Mouse (Mus musculus): ENCODE results near the gene Peli2.

The Peli2 gene

GRCm38 (mm10) chr14:48222684-48223083 is 102.1 kb downstream of the Peli2 start:
- no peak for DNase-seq (ENCODE audit: low read depth, low spot score)

- DNase-seq (ENCODE audit: low read depth, low spot score) = no peak
These were observed 103.6 kb downstream of the Peli2 start for GRCm38 (mm10) chr14:48224203-48224602.

GRCm38 (mm10) chr14:48224861-48225300 is 104.3 kb downstream of the Peli2 start:
- DNase-seq (ENCODE audit: low read depth, low spot score) = no peak

DNA sequence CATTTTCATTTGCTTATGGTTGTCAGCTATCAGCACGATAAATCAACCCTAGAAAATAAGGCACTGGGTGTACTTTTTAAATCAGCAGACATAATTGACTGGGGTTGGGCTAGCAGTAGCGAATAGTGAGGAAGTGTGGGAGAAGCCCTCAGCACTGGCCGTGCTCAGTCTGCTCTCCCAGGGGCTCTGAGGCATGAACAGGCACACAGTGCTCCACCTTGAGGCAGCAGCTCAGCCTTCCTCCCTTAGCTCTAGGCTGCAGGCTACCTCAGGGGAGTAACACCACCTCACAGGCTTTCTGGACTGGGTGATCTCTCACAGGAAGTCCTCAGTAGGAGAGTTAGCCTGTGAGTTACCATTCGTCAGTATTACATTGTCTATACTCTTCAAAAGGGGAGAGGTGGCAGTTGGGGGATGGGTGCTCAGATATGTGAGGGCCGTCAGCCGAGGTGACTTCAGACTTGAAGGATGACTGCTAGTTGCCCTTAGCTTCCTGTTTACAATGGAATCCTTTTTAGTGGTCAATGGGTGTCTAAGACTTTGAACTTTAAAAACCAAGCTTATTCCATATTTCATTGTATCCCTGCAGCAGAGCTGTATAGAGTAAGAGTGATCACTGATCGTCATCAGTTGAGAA is 105.3 kb downstream of the Peli2 start:
- no peak for DNase-seq (ENCODE audit: low read depth, low spot score)

GRCm38 (mm10) chr14:48226759-48227158 is 106.1 kb downstream of the Peli2 start:
- peak; percentile 33 for DNase-seq (ENCODE audit: low read depth, low spot score)

DNA sequence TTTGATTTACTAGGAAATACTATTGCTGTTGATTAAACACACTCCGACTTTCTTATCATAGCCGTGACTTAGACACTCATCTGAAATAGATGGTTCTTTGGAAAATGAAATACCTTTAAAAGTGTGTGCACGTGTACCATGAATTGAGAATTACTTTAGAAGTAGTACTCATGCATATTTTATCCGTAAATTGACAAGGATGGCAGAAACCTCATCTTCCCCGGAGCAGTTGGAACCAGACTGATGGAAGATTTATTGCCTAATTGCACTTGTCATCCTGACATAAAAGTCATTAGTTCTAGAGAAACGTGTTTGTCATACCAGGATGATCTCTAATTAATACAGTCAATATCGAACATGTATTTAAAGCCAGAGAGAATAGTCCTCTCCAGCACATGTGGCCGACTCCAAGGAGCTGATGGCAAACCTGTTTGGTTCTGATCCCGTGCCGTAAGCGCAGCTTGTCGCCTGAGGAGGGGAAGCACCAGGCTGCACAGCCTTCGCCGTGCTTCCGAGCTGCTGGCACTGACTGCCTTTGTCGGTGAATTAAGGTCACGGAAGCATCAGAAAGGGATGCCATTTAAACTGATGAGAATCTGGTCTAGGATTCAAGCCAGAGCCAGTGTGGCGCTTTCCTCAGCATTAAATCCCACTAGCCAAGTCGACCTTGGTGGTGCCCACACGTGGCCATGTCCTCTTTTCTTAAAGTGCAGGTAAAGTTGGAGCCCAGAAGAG is 114.3 kb downstream of the Peli2 start:
- no peak for DNase-seq (ENCODE audit: low read depth, low spot score)

DNA sequence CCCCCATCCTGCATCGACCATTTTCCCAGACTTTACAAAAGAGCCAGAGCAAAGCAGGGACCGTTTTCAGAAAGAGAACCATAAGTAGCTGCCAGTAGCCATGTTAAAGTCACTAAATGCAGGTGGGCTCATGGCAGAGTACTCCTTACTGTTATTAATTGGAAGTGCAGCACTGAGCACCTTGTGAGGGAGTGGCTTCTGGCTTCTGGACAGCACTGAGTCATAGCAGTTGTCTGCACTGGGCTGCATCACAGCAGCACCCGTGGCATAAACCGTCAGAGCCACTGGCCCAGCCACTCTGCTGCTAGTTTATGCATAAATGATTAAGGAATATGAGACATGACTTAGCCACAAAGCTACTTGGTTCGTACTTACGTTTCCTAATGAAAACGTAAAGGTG is 120.7 kb downstream of the Peli2 start:
- no peak for DNase-seq (ENCODE audit: low read depth, low spot score)

DNA sequence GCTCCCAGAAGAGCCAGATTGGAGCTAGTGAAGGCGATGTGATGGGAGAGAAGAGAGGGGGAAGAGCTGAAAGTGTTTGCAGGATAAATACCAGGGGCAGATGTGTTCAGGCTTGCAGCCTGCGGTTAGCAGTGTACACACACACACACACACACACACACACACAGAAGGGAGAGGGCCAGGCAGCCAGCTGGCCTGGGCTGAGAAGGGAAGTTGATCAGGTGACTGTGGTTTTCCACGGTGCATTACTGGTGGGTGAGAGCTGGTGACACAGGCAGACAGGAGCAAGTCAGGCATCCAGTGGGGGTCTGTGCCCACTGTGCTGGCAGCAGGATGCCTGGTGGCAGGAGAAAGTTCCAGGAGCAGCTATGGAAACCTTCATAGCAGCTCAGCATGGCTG is 125.6 kb downstream of the Peli2 start:
- DNase-seq (ENCODE audit: low read depth, low spot score) = no peak

DNA sequence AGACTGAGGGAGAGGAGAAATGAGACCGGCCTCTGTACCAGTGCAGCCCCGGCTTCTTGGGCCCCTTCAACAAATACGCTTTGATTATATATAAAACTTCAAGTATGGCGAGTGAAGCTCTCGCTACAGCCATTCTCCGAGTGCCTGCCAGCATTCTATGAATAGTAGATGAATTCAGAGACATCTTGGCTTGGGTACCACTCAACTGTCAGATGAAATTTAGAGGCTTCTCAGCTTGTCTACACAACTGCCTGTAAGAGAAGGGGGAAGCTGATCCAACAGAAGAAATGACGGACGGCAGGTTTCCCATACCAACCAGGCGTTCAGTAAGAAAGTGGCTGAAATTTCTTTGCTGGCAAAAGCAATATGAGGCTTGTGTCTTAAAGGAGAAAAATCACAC is 126.3 kb downstream of the Peli2 start:
- DNase-seq (ENCODE audit: low read depth, low spot score) = no peak

DNA sequence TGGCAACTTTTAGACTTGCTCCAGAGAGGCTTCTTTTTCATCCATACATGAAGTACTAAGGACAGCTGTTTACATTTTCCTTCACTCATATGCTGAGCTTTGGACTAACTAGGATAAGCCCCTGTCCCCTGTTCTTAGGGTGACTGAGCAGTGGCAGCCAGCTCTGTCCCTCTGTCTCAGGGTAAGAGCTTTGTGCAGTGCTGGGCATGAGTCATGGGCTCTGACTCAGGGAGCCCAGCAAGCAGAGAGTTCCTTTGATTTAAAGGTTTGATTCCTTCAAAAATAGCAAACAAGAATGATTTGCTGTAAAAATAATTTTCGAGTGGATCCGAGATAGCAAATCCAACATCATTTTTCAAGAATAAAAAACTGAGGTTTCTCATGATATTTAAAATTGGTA is 128.8 kb downstream of the Peli2 start:
- no peak for DNase-seq (ENCODE audit: low read depth, low spot score)

DNA sequence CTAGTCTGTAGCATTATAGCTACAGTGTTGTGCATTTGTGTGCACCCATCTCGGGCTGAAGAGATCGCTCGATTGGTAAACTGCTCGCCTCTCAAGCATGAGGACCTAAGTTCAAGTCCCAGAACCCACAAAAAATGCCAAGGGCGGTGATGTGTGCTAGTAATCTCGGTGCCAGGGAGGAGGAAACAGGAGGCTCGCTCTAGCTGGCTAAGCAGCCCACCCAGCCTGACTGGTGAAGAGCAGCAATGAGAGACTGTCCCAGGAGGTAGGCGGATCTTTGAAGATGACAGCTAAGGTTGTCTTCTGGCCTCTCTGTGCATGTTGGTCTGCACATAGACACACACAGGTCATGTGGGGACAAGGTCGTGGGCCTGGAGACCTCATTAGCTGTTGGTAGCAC is 129.3 kb downstream of the Peli2 start:
- DNase-seq (ENCODE audit: low read depth, low spot score) = no peak

- peak; percentile 59 for DNase-seq (ENCODE audit: low read depth, low spot score)
These were observed 130.9 kb downstream of the Peli2 start for GRCm38 (mm10) chr14:48251381-48251979.

DNA sequence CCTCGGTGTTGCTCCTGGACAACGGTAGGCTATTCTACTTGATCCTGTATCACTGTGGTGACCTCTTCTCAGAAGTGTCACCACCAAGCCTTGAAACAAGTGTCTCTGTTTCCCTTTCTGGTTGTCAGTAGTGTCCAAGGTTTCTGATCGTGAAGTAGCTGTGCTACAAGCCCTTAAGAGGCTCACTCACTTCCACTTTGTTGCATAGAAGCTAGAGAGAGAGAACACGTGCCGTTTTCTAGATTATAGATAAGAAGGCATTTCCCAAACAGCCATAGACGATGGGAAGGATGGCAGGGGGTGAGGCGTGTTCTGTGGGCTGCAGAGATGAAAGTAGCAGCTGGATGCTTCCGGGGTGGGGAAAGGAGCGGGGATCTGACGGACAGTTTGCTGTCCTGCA is 132.6 kb downstream of the Peli2 start:
- no peak for DNase-seq (ENCODE audit: low read depth, low spot score)

DNA sequence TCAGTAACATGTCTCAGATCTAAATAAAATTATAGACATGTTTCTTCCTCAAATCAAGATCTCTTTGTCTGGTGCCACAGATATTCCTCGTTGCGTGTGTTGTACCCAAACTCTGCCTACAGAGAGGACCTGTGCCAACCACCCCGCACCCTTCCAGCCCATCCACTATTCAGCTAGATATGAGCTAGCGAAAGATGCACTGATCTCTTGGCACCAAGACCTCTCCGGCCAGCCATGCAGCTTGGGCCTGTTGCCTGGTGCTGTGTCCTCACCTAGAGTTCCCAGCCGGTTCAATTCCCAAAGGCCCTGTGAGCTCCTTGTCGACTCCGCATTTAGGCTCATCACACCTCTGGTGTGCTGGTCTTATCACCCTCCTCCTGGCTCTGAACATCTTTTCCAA is 134.1 kb downstream of the Peli2 start:
- no peak for DNase-seq (ENCODE audit: low read depth, low spot score)

DNA sequence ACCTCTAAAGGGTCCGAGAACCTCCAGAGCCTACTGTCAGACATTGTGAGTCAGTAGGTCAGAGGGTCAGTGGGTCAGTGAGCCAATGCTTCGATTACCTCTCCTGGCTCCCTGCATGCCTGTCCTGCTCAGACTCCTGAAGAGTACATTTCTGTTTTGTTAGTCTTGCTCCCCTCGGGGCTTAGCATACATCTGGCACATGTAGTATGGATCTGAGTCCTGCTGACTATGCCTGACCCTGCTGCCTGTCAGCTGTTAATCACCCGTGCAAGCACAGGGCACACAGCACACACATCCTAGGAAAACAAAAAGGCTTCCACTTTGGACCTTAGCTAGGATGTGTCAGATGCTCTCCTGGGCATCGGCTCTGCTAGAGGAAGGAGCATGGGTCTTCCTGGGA is 134.7 kb downstream of the Peli2 start:
- DNase-seq (ENCODE audit: low read depth, low spot score) = no peak

DNA sequence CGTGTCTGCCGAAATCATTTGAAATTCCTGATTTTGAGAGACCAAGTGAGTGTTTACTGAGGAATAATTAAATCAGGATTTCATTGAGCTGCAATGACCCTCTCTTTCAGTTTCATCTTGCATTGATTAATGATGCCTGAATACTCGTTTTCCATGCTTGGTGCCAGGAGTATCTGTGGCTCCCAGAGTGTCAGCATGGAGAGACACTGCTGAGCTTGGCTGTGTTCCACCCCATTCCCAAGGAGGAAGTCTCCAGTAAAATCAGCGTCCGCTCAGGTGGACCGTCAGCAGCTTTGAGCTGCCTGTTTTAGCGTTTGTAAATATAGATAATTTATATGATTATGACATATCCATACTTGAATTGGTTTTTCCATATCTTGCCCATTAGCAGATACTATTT is 137.1 kb downstream of the Peli2 start:
- DNase-seq (ENCODE audit: low read depth, low spot score) = no peak

- DNase-seq (ENCODE audit: low read depth, low spot score) = no peak
These were observed 138.2 kb downstream of the Peli2 start for GRCm38 (mm10) chr14:48258696-48259366.

GRCm38 (mm10) chr14:48263146-48263545 is 142.5 kb downstream of the Peli2 start:
- no peak for DNase-seq (ENCODE audit: low read depth, low spot score)

DNA sequence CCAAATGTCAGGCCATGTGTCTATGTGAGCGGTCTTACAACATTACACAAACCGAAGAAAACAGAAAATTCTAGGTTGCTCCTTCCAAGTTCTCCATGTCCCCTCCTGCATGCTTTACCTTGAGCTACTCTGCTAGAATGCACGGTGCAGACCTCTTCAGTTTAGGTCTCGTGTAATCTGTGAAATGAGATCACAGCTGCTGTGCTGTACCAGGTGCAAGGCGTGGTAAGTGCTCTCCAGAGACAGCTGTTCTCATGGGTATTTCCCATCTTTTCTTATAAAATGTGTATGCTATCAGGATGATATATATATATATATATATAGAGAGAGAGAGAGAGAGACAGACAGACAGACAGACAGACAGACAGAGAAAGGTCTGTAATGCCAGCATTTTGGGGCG is 146.1 kb downstream of the Peli2 start:
- DNase-seq (ENCODE audit: low read depth, low spot score) = no peak

- DNase-seq (ENCODE audit: low read depth, low spot score) = no peak
These were observed 157.7 kb downstream of the Peli2 start for GRCm38 (mm10) chr14:48278291-48278690.

DNA sequence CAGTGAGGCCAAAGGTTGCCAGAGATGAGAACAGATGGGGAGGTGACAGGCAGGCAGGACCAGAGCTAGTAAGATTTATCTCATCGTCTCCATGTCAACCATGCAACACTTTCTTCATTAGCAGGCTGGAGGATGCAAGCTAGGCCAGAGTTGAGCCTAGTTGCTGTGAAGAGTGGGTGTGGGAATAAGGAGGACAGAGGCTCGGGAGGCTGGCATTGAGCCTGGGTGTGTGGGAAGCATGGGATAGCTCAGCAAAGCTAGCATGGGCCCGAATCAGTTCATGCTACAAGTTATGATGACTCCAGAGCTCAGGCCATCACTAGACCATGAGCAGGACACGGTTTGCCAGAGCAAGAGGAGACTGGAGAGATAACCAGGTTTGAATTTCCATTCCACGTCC is 166.3 kb downstream of the Peli2 start:
- no peak for DNase-seq (ENCODE audit: low read depth, low spot score)

DNA sequence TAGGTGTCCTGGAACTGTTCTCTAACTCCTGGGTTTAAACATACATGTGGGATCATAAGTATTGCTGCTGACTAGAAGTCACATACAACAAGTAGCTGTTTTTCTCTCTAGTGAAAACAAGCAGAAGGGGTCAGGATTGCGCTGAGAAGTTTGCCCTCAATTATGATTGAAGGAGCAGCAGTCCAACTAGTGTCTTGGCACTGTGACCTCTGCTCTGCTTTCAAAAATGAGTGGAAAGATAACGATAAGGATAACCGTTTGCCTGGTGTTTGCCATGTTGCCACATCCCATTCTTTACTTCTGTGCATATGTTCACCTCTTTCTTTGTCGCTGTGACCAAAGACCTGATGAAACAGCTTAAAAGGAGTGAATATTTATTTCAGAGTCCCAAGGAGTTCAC is 167.0 kb downstream of the Peli2 start:
- DNase-seq (ENCODE audit: low read depth, low spot score) = no peak

GRCm38 (mm10) chr14:48288600-48288999 is 168.0 kb downstream of the Peli2 start:
- no peak for DNase-seq (ENCODE audit: low read depth, low spot score)

All from ZHBTc4 (cell line).